Mouse (Mus musculus) spleen, adult 2 months (tissue): ENCODE results near the gene Gm20388.

Experiments
- CTCF ChIP-seq: fragments of 200-500 bp; IDR thresholded peaks from 2 replicates; pipeline ENCODE4 v1.5.1; 2011; ENCODE audit warnings: mild to moderate bottlenecking, inconsistent platforms; ENCODE audit not compliant: insufficient read depth, insufficient read length, insufficient replicate concordance; ENCODE audit errors: extremely low read depth
- POLR2A ChIP-seq: fragments of 200-500 bp; IDR thresholded peaks from 2 replicates; pipeline ENCODE4 v1.6.1; 2011; ENCODE audit warnings: low read depth, low read length, inconsistent platforms

- no peak for TF ChIP-seq CTCF
- TF ChIP-seq POLR2A = no peak
Observed at GRCm38 (mm10) chr8:121454737-121455136, 1544.1 kb downstream of the Gm20388 start.
